Mouse (Mus musculus): ENCODE measurements around the gene Hist2h2aa2.
"Not testable (repeated sequence)": the region's sequence is repeated elsewhere in the genome, so short reads cannot be mapped to it uniquely, and the experiment has no call there.

Gene Hist2h2aa2

GRCm38 (mm10) chr3:96262216-96262875 lies 22.3 kb upstream of the Hist2h2aa2 start:
- CTCF ChIA-PET = interaction anchor here (1.0 kb wide), 1 partner anchor 26 kb away, joined by 3 read pairs; no protein-coding TSS in a partner anchor

DNA sequence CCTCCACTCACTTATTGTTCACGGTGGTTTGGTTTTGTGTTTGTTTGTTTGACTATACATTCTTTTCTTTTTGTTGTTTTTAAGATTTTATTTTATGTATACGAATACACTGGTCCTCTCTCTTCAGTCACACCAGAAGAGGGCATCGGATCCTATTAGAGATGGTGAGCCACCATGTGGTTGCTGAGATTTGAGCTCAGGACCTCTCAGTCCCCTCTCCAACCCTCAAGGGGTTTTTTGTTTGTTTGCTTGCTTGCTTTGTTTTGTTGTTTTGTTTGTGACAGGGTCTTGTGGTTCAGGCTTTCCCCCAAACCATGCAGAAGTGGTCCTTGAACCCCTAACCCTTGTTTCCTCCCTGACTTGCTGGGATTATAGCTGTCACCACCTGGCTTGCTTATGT lies 21.5 kb upstream of the Hist2h2aa2 start:
- CTCF ChIA-PET = interaction anchor here (1.0 kb wide), 1 partner anchor 25 kb away, joined by 3 read pairs; no protein-coding TSS in a partner anchor

DNA sequence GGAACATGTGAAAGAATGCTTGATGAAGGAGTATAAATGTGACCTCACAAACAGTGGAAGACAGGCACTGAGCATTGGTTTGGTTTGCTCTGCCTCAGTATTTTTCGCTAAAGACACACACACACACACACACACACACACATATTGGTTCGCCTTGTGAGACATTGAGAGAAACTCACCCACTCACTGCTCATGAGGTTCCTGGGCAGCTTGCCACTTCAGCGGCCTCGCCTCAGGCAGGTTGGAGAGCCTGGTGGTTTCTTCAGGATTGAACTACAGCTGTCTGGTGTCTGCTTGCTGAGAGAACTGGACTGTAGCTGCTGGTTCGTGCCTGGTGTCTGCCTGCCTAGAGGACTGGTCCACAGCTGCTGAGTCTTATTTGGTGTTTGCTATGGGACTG lies 20.1 kb upstream of the Hist2h2aa2 start:
- CTCF ChIA-PET = no interaction called here

DNA sequence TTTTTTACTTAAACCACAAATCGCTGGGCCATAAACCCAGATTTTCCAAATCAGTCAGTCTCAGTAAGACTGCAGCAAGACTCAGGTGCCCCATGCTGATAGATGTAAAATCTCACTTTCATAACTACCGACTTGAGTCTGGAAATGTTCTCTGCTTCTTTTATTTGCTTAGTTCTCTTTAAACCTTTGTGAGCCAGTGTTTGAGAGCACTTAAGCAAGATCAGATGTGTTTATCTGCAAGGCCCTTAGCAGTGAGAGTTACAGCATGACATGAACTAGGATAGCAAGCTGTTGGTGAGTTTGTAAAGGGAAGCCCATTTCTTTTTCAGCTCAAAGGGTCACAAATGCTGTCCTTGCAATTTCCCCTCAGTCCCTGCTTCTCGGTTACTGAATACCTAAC lies 17.1 kb upstream of the Hist2h2aa2 start:
- CTCF ChIA-PET = no interaction called here

GRCm38 (mm10) chr3:96255926-96256593 lies 16.0 kb upstream of the Hist2h2aa2 start:
- CTCF ChIA-PET = interaction anchor here (0.7 kb wide), 1 partner anchor 10 kb away, joined by 4 read pairs; no protein-coding TSS in a partner anchor

DNA sequence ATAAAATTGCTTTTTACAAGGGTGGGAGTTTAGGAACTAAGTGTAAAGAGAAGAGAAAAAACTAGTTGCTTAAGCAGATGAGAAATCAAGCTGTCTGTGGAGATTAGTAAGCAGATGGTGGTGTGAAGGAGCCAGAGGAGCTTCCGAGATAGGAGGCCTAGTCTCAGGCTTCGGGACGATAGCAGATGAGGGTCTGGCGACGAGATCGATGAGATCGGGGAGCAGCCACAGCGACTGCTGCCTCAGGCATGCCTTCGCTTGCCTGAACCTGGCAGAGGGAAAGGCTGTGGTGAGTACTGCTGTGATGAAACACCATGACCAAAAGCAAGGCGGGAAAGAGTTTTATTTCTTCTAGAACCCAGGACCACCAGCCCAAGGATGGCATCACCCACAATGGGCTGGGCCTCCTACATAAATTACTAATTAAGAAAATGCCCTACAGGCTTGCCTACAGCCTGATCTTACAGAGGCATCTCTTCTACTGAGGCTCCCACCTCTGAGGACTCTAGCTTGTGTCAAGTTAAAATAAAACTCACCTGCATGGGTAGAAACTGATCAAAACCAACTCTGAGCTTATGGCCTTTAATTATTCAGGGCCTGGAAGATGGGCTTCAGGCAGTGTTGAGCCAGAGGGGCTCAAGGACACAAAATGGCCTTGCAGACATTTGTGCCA lies 14.7 kb upstream of the Hist2h2aa2 start:
- CTCF ChIA-PET = no interaction called here

- CTCF ChIA-PET = no interaction called here
These were observed 11.7 kb upstream of the Hist2h2aa2 start for GRCm38 (mm10) chr3:96251787-96252186.

DNA sequence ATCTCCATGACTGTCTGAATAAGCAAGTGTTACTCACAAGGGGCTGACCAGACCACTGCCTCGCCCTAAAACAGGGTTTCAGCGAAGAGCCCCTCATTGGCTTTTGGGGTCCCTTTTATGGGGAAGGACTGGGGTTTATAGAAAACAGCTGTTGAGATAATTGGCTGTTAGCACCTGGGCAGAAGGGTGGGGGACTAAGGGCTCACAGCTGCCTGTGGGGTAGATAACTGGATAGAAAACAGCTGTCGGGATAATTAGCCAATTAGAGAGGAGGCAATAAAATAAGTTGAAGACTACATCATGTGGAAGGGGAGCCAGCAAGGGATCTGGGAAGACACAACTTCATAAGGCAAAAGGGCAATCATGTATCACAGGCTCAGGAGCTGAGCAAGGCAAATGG lies 10.8 kb upstream of the Hist2h2aa2 start:
- CTCF ChIA-PET = no interaction called here

DNA sequence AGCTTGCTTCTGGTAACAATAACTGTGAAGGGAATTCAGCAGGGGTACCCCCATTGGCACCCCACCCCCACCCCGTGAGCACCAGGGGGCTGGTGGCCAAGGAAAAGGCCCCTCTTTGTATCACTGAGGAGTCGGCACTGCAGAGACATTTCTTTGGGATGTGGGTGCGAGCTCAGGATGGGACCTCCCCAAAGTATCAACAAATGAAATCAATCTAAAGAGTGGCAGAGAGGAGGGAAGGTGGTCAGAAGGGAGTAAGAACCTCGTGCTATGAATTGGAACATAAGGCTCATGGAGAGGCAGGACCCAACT lies 8.9 kb upstream of the Hist2h2aa2 start:
- CTCF ChIA-PET = no interaction called here

DNA sequence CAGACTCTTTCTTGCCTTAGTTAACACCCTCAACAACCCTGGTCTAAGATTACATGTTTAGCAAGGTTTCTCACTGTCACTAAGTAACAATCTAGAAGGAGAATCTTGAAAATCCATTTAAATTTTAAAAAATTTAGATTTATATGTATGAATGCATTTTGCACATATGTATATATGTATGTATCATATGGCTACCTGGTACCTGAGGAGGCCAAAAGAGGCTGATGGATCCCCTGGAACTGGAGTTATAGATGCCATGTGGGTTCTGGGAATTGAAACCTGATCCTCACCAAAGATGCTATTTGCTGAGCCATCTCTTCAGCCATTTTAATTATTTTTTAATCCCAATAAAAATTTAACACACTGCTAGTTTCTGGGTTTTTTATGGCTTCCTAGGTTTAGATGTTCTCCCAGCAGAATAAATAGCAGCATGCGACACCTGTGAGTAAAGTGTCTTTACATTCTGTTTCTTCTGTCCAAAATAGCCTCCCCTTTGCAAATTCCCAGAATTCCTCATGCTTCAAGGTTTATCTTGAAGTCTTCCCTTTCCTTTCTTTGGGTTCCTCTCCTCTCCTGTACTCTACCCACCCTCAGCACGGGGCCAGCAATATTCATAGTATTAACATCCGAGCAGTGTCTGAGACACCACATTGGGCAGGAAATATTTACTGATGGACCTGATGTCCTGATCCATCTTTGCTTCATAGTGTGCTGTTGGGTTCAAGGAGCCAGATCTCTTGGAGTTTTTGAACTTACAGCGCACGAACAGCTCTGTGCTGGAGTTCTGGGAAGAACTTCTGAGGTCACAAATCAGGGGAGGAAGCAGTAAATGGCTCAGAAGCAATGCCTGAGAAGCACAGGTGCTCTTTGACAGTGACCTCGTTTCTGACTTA lies 8.3 kb upstream of the Hist2h2aa2 start:
- CTCF ChIA-PET = no interaction called here

GRCm38 (mm10) chr3:96247356-96248140 lies 7.5 kb upstream of the Hist2h2aa2 start:
- CTCF ChIA-PET = interaction anchor here (0.6 kb wide), 1 partner anchor 93 kb away, joined by 5 read pairs; no protein-coding TSS in a partner anchor

GRCm38 (mm10) chr3:96246427-96246856 lies 6.4 kb upstream of the Hist2h2aa2 start, which contains the start of gene Hist2h3c1:
Gene Hist2h3c1 (plus strand): TSS chr3:96246685.
- CTCF ChIA-PET = not testable (repeated sequence)

- CTCF ChIA-PET = not testable (repeated sequence)
These were observed 5.9 kb upstream of the Hist2h2aa2 start for GRCm38 (mm10) chr3:96246018-96246417.

DNA sequence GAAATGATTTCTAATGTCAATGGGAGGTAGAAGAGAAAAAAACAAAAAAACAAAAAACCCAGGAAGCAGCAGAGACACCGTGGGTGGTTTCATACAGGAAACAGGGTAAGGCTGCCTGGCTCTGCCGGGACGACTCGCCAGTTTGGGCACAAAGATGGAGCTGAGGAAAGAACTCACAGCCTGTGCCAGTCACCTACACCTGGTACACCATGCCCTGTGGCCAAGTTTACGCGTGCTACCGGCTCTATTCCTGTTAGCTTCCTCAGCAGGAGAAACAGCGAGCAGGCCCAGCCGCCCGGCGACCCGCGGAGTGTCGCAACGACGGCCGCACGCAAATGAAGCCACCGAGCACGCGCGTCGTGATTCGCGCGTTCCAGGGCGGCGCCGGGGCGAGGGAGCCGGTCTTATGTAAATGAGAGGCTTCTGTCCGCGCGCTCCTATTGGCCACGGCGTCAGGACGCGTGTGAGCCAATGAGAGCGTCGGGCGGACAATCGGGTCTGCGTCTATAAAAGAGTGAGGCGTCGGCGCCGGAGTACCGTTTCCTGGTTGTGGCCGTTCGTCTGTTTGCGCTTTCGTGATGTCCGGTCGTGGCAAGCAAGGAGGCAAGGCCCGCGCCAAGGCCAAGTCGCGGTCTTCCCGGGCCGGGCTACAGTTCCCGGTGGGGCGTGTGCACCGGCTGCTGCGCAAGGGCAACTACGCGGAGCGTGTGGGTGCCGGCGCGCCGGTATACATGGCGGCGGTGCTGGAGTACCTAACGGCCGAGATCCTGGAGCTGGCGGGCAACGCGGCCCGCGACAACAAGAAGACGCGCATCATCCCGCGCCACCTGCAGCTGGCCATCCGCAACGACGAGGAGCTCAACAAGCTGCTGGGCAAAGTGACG lies 5.2 kb upstream of the Hist2h2aa2 start, which contains the start of gene Hist2h2aa1:
Gene Hist2h2aa1, plus strand, starts transcription at position 495 of the 884 bp plus-strand sequence.
- CTCF ChIA-PET = not testable (repeated sequence)

GRCm38 (mm10) chr3:96243921-96244572 lies 4.0 kb upstream of the Hist2h2aa2 start:
- CTCF ChIA-PET = interaction anchor here (0.5 to 1.2 kb wide), 2 partner anchors 20 to 64 kb away, joined by 3 to 5 read pairs; no protein-coding TSS in a partner anchor

DNA sequence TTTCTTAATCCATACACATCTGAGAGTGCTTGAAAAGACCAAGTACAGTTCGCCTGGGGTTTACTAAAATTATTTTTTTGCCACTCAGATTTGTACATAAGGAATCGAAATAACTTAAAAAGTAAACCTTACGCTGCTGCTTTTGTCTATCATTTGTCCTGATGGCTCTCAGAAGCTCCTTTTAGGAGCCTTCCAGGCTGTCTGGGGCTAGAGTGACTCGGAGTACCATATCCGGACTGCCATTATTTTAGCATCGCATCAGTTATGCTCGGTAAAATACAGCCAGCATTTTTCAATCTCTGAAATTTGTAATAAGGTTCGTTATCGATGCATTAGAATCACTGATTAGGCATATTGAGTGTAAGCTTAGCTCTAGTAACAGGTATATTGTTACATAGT lies 722 bp upstream of the Hist2h2aa2 start:
- CTCF ChIA-PET = interaction anchor here (0.6 to 0.7 kb wide), 2 partner anchors 42 to 505 kb away, joined by 4 to 6 read pairs; no protein-coding TSS in a partner anchor

DNA sequence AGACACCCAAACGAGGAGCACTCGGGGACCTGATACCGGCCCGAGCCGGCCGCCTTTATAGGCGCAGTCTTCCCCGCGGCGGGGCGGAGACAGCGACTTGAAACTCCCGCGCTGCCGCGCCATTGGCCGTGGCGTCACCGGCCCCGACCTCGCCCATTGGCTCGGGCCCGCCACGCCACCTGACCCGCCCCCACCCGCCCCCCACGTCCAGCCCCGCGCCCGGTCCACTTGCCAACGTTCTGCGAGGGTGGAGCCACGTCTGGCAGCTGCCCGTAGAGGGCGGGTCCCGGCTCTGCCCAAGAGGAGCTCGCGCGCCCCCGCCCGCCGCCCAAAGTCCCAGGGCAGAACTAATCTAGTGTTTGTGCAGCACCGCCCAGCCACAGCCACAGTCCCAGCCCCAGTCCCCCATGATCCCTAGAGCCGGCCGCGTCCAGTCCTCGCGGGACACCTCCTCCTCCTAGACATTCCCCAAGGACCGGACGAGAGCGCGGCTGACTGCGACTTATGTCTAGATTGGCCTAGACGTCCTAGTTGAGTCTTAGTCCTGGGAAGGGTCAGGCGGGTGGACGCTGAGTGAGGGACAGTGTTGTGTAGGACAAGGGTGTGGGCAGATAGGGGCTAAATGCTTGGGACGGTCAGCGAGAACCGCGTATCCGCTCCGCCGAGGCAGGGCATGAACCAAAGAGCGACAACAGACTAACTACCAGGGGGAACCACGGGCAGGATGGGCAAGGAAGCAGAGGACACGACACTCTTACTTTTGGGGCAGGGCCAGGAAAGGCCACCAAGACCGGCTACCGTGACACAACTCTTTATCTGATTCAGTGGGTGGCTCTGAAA lies 902 bp downstream of the Hist2h2aa2 start, which contains the start of gene Hist2h3c2:
Gene Hist2h3c2, minus strand, starts transcription at position 174 of the 840 bp plus-strand sequence.
- CTCF ChIA-PET = not testable (repeated sequence)

DNA sequence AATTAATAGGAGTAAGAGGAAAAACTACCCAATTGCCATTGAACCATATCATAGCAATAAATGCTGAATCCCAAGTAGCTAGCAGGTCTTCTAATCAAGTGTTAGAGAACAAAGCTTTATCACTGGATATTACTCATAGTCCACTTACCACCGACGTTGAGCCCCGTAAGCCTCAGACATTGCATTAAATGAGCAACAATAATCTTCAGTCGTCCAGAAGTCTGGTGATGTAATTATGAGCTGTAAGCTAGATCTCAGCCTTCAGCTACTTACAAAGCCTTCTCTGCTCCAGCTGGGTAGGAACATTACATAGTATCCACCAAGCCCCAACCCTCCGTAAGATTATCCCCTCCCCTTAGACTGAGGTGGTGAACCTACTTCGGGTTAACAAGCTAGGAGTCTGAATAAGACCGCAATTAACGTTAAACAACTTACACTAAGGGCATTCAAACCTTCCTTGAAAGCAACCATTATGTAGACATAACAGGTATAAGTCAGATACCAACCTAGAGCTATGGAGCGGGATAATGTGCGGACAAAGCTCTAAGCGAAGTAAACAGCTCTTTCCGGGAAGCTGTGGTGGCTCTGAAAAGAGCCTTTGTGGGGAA lies 2.1 kb downstream of the Hist2h2aa2 start:
- CTCF ChIA-PET = interaction anchor here (0.6 to 0.9 kb wide), 2 partner anchors 45 to 90 kb away, joined by 4 read pairs; no protein-coding TSS in a partner anchor

All from spleen, embryonic (tissue).